29 mouse cellular contexts compared by ENCODE assay signal in genomic region chr12:37402541-37402940, GRCm38 (mm10).
DNase-seq lines count a peak whose midpoint lies in the region; TF ChIP-seq lines count a peak whose summit lies in the region.
"Had no signal": no experiment of that assay in that cellular context is flagged by ENCODE, and none has a peak within 500 bp of the region (broad histone marks: within the 10 kb centered on the region; RNA-seq: fewer than 3 reads in every experiment).

No protein-coding gene starts in this region.

- H3K36me3 ChIP-seq in liver, adult 2 months (ENCODE audit: control insufficient read depth, insufficient read depth, low read length) = peaks cover 8% of the 10 kb centered on the region
- H3K36me3 ChIP-seq: embryonic facial prominence, embryonic 10.5 days; embryonic facial prominence, embryonic 13.5 days; forebrain, embryonic 10.5 days; G1E; heart, embryonic 10.5 days; heart, embryonic 13.5 days had no signal

- no peak overlapping the region for H3K9ac ChIP-seq in liver, adult 2 months (ENCODE audit: low read depth, low read length)
- H3K9ac ChIP-seq: embryonic facial prominence, embryonic 13.5 days; forebrain, embryonic 13.5 days; heart, embryonic 13.5 days; hindbrain, embryonic 14.5 days had no signal

- no peaks in the 10 kb centered on the region for H3K27me3 ChIP-seq in liver, adult 2 months (ENCODE audit: control insufficient read depth, insufficient read depth, low read length)
- H3K27me3 ChIP-seq: CH12.LX; embryonic facial prominence, embryonic 13.5 days; forebrain, embryonic 13.5 days; heart, embryonic 13.5 days had no signal

- peaks cover 3% of the 10 kb centered on the region; the same call in 1 of the 2 replicates for H3K4me1 ChIP-seq in liver, adult 2 months (ENCODE audit: control insufficient read depth, insufficient read depth, low read length)
- H3K4me1 ChIP-seq: embryonic facial prominence, embryonic 10.5 days; embryonic facial prominence, embryonic 13.5 days; forebrain, embryonic 10.5 days; forebrain, embryonic 13.5 days; heart, embryonic 10.5 days; heart, embryonic 13.5 days had no signal

- TF ChIP-seq POLR2A in liver, adult 2 months (IDR thresholded peaks at IDR 0.05; ENCODE audit: extremely low read depth, insufficient read depth, low read length) = no peak

- DNase-seq in adrenal gland, postnatal 10 days = peak; percentile 5
- DNase-seq in adrenal gland, postnatal 25 days = no peak
- DNase-seq in liver, adult 2 months (ENCODE audit: extremely low read depth, low read depth, low spot score) = peak; percentile 91
- no peak for DNase-seq in liver
- peak; percentile 6 for DNase-seq in lung, postnatal 36 days
- no peak for DNase-seq in lung, postnatal 4 days
- no peak for DNase-seq in spleen, adult 18-20 months
- DNase-seq: adrenal gland, postnatal 36 days; B cell, adult 2 months; cerebellum, adult 11 months; cerebellum, adult 2 months; cerebellum, adult 9-11 months; cerebellum, postnatal 25 days; gastrocnemius, postnatal 10 days; gastrocnemius, postnatal 36 days; heart, adult 2 months; heart, postnatal 14 days; heart, postnatal 4 days had no signal

- no peak overlapping the region for H3K4me3 ChIP-seq in liver, adult 2 months (ENCODE audit: insufficient read depth, low read depth, low read length)
- H3K4me3 ChIP-seq: embryonic facial prominence, embryonic 10.5 days; embryonic facial prominence, embryonic 13.5 days; erythroblast, embryonic 14.5 days; forebrain, embryonic 10.5 days; forebrain, embryonic 13.5 days; heart, adult 2 months; heart, embryonic 10.5 days; heart, embryonic 13.5 days had no signal

- no peaks in the 10 kb centered on the region for H3K79me2 ChIP-seq in liver, adult 2 months (ENCODE audit: control insufficient read depth, insufficient read depth, low read length)

- WGBS in liver, adult 2 months = 30% methylated on average over 6 of the region's 6 CpGs

- no peak for TF ChIP-seq CTCF in liver, adult 2 months (IDR thresholded peaks at IDR 0.05; ENCODE audit: low read depth, low read length)

- no peak overlapping the region for H3K27ac ChIP-seq in liver, adult 2 months (replicated peaks; ENCODE audit: insufficient read depth, low read depth, low read length)
- H3K27ac ChIP-seq: embryonic facial prominence, embryonic 10.5 days; embryonic facial prominence, embryonic 13.5 days; forebrain, embryonic 10.5 days; forebrain, embryonic 13.5 days; heart, adult 2 months; heart, embryonic 10.5 days; heart, embryonic 13.5 days; hindbrain, embryonic 14.5 days; hindbrain, postnatal 0 days had no signal

Comparison
In these comparisons a context has a peak if more than half of its experiments do, and no peak if none do; other contexts are left out.
1. DNase-seq: peak in adrenal gland, postnatal 10 days (single experiment), liver, adult 2 months (single experiment) and lung, postnatal 36 days (single experiment); none in adrenal gland, postnatal 25 days (single experiment), liver (single experiment), lung, postnatal 4 days (0 of 2) and spleen, adult 18-20 months (0 of 2).